Mouse (Mus musculus) right cerebral cortex, postnatal 14 days (tissue): ENCODE measurements around the gene Mettl14.

Experiments
- DNase-seq: peaks from one replicate; pipeline ENCODE4 v3.0.0; 2022

Gene Mettl14

DNA sequence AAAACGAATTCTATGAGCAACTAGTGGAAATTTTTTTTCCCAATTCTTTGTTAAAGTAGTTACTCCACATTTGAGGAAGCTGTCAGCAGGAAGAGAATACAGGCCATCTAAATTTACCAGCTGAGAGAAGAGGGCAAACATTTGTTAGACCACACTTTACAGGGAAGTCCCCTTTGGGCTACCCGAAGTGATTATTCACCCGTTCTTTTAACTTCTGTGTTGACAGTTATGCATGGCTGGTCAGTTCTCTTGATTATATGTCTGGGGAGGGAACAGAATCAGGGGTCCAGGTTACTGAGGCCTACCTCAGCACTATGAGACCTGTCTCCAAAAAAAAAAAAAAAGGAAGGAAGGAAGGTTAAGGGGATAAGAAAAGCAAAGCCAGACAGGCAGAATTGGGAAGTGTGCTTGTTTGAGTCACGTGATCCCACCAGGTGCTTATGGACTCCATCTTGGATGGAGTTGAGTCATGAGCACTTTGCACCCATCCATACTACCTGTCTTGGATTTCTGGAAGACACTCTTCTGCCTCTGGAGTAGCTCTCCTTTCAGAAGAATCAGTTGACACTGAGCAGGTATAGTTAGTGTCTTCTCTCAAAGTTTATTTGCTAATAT lies 29.4 kb downstream of the Mettl14 start:
- no peak for DNase-seq

DNA sequence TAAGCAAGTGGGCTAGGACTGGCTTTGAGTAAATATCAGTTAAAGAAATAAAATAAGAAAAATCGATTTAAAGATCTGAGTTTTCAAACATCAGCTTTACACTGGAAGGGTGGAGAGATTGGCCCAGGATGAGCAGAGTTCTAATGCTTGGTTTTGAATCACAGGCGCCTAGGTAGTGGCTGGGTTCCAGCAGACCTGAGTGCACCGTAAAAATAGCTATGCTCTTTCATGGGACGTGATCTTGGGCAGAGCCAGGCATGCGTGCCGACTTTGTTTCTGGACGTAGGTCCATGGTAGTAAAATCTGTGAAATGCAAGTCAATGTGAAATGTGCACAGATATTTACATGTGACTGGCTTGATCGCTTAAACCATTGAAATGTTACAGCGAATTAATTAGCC lies 31.5 kb downstream of the Mettl14 start:
- no peak for DNase-seq

DNA sequence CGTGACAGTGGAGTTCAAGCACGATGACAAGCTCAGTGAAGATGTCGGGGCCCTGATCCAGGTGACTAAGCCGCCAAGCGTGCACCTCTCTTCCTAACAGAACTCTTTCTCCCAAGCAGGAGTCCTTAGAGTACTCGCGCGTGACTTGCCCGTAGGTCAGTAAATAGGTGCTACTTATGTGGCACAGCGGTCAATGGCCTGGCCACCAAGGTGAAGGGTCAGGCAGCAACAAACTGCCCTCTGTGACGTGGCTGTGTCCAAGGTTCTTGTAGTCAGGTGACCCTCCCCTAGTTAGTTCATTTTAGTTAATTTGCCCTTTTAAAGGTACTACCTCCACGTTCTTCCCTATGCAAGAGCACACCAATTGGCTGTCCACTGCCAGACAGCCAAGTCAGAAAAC lies 32.2 kb downstream of the Mettl14 start:
- no peak for DNase-seq

DNA sequence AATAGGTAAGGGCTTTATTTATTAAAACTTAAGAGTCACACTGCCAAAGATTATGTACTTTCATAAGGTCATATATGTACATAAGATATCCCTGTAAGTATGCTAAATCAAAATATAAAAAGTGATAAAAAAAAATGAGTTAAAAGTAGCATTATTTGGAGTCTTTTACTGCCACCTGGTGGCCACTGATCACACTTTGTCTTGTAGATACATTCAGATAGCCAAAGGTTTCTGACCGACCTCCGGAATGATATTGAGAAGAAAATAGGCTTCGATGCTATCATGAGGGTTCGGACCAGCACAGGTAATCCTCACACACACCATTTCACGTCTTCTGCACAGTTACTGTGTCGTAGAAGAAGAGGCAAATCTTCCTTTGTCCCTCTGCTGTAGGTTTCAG lies 32.7 kb downstream of the Mettl14 start:
- peak; percentile 63 for DNase-seq

DNA sequence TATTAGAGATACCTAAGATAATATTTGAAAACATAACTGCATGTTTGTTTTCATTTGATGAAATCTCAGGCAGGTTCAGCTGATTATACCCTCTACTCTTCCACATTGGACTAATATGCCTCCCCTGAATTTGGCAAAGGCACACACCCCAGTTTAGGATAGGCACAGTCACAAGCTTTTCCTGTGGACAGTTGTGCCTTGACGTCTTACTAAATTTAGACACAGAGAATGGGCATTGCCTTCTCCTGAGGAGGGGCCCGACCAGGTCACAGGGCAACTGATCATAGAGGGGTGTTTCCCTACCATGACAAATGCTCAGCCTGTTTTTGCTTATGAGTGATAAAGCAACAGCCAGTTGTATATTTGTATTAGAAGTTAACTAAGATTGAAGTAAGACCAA lies 34.4 kb downstream of the Mettl14 start:
- DNase-seq = no peak

DNA sequence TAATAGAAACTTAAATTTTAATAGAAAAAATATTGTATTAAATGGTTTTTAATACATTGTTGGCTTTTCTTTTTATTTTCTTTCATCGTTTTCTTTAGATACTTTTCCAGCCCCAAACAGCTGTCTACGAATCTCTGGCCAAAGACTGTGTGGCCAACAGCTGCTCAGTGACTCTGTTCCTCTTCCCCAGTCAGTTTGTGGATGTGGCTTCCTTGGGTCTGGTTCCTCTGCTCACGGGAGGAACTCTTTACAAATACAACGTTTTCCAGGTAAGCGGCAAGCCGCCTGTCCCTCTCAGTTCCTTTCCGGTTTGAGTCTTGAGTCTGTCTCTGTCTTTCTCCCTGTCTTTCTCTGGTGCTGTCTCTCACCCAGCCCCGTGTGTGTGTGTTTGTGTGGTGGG lies 35.3 kb downstream of the Mettl14 start:
- DNase-seq = no peak

DNA sequence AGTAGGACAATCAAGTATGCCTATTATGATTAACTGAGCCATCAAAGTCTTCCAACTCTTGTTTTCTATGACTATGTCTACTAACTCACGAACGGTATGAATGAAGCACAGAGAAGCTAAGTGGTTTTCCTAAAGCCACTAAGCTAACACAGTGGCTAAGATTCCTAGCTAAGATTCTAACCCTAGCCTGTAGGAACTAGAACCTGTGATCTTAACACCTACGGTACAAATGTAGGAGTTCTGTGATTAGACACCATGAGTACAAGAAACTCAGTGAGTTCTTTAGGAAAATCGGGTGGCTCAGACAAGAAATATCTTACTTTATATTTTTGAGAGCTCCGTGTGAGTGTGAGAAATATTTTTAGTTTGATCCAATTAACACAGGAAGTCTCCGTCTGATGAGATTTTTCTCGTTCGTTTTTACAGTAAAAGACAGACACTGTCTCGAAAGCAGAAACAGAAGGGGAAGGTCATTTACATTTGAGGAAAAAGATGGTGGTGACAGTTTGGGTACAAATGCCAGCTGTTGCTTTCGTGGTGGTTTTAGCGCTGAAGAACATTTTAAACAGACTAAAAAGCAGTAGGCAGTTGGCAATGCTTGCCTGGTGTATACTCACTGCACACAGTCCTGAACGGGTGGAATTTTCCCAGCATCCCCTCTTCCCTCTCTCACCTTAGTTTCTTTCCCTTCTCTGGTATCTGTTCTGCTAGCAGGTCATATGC lies 37.7 kb downstream of the Mettl14 start:
- no peak for DNase-seq

DNA sequence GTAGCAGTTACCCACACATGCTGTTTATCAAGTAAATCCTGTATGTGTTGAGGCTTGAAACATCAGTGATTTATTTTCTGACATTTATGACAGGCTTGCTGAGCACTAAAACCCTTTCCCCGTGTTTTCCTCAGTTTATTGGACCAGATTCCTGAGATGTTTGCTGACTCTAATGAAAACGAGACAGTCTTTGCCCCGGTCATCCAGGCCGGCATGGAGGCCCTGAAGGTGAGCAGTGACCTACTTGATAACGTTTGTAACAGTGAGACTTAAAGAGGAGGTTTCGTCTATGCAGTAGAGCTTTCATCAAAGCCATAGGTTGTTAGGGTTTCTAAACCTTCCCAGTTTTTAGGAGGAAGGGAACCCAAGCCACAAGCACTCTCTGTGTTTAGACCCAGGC lies 42.2 kb downstream of the Mettl14 start:
- DNase-seq = no peak

DNA sequence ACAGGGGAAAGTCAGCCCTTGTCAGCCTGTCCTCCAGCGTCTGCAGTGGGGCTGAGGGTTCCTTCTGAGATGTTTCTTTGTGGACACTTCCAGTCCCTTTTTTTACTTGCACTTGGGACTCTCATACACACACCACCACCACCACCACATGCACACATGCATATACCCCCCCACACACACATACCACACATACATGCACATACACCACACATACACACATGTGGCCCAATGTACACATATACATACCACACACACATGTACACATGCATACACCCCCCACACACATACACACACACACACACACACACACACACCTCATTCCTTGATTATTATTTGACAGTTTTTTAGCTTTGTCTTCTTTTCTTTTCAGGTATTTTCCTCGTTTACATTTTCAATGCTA lies 44.9 kb downstream of the Mettl14 start:
- DNase-seq = no peak

DNA sequence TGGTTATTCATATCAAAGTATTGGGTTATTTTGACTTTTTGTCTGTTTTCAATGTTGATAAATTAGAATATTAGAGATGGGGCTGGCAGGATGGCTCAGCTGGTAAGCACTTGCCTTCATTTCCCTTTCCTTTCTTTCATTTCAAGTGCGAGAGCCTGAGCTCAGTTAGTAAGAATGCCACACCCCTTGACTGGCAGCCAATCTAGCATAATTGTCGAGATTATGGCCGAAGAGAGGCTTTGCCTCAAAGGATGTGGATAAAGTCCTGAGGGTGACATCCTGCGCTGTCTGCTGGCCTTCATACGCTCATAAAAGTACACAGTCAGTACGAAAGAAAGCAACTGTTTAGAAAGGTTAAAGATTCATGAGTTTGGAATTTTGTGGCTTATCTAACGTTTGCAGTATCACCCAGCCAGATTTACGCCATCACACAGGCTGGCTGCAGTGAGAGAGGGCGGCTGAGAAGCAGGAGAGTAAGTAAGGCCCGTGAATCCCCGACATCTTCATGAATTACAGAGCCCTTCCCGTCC lies 47.2 kb downstream of the Mettl14 start:
- no peak for DNase-seq

DNA sequence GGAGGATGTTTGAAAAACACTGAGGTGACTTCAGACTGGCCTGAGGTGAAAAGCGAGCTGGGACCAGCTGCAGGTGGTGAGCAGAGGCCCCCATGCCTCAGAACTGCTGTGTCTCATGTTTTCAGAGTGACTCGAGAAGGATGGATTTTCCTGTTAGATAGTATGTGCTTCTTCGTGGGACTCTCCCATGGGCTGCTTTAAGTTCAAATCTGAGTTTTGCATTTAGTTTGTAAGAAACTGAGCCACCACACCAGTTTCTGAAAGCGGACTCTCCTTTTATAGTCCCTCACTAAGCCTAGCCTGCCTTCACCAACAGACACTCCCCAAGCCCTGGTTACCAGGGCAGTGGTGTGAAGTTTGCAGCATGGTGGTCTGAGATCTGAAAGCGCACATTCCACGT lies 48.1 kb downstream of the Mettl14 start:
- no peak for DNase-seq

DNA sequence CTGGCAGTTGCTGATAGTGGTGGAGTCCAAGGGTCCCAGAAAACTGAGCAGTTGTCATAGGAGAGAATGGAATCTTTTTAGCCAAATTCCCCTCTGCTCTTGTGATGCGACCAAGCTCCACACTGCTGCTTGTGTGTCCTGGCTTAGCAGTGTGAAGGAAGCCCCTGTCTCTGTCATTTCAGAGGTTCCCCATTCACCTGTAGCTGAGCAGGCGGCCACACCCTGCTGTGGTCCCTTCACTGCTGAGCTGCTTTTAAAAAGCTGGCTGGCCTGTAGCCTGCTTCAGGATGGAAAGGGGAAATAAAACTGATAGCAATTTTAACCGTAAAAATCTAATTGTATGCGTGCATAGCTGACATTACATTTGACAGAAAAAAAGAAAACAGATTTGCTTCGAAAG lies 49.0 kb downstream of the Mettl14 start:
- DNase-seq = no peak

DNA sequence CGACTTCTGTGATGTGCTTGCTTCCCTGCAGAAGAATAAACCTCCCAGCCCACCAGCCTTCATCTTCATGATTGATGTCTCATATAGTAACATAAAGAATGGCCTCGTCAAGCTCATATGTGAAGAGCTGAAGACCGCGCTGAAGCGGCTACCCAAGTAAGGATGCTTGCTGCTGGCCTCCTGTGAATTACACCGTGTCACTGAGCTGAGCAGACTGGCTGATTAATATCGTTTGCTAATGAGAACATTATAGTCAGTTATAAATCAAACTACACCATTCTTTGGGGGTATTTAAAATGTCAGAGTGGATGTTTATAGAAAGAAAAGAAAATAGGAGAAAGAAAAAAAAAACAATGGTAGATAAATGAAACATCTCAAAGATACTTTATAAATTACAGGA lies 49.5 kb downstream of the Mettl14 start:
- DNase-seq = no peak

DNA sequence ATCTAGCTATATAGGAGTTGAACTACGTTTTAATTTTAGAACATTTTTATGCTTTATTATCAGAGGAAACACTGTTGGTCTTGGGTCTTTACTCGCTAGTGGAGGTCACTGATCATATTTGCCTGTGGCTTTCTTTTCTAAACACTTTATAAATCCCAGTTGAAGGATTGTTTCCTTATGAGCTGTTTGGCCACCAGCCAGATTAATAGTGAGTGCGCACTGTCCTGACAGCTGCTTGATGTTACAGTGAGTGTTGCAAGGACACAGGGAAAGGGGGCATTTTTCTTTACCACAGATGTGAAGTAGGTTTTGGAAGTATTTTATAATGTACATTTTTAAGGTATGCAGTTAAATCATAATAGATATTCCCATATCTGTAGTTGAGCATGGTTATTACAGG lies 50.4 kb downstream of the Mettl14 start:
- DNase-seq = no peak

DNA sequence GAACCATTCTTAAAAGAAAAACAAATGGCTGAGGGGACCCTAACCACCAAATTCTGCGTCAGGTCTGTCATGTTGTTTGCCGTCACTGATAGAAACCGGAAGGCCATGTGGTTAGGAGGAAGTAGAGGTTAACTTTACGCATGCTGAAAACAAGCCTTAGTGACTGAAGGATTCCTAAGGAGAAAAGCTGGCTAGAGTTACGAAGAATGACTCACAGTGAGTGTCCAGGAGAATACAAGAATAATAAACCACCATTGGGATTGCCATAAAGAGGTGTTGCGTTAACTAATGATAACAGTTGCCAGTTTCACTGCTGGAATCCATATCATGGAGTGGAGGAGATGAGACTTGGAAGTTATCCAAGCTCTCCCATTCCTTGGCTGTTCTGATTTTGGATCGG lies 51.0 kb downstream of the Mettl14 start:
- no peak for DNase-seq

DNA sequence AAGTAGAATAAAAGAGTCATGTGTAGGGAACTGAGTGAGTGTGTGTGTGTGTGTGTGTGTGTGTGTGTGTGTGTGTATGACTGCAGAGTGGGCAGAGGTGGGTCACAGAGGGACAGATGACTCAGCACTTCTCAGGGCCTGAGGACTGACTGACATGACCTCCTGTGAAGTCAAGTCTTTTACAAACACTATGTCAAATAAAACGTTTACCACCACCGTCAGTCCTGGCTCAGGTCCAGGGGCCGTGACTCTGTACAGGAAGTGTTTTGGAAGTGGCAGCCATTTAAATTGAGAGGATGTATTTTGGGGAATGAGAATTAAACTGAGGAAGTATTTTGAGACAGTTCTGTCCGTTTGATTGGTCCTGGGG lies 52.9 kb downstream of the Mettl14 start:
- DNase-seq = no peak

DNA sequence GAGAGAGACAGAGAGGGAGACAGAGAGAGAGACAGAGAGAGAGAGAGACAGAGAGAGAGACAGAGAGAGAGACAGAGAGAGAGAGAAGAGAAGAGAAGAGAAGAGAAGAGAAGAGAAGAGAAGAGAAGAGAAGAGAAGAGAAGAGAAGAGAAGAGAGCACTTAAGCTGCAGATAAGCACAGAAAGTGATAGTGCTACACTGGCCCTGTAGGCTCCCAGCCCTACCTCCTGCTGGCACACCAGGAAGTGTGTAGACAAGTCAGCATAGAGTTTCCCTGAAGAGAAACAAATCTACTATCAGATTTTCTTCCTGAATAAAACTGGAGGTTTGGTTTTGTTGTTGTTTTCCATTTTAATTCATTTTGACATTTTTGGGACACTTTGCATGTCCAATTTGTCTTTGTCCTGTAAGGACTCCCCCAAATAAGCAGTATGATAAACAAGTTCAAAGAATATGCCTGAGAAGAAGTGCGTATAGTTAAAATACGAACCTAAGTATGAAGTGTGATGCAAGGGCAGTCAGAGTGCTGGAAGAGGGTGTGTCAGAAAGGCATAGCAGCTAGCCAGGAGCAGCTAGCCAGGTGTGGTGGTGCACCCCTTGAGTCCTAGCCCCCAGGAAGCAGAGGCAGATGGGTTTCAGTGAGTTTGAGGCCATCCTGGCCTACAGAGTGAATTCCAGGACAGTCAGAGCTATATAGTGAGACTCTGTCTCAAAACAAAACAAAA lies 53.4 kb downstream of the Mettl14 start:
- no peak for DNase-seq

DNA sequence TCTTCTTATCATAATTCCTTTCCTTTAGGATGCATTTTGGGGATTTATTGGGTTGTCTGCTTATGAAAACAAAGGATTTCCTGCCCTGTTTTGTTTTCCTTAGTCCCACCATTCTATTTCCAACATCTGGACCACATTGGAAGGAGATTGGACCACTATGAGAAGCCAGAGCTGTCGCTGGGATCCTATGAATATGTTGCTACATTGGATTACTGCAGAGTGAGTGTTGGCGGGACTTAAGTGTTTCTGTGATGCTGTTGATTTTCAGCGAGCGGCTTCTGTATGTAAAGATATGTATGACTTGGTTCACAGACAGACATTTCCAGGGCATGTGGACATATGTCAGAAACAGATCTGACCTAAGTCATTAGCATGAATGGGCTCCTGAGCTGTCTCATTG lies 55.7 kb downstream of the Mettl14 start:
- DNase-seq = no peak

DNA sequence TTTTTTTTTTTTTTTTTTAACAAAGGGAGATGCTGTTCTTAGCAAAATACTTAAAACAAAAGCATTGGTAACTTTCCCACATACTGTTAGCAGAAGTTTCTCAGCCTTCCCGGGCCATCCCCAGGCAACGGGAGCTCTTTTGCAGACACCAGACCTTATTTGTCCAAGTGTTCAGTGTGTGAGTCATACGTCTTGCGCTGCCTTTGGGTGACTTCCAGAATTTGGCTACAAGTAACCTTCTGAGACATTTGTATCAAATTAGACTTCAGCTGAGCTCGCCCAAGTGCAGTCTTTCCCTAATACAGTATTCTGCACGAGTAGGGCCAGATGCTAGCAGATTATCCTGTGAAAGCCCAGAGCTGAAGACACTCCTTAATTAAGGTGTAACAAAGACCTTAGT lies 56.7 kb downstream of the Mettl14 start:
- no peak for DNase-seq

DNA sequence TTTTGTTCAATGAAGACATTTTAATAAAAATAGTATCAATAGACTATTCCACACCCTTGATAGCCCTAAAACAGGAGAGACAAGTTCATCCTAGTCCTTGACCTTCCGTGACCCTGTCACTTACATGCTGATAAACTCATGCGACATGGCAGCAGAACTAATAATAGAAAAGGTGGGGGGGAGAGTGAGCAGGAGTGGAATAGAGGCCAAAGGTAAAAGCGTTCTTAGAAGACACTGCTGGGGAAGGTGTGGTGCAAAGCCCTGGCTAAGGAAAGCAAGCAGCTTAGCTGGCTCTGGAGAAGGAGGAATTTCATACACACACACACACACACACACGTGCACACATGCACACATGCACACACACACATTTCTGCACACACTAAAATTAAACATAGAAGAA lies 61.6 kb downstream of the Mettl14 start:
- no peak for DNase-seq

DNA sequence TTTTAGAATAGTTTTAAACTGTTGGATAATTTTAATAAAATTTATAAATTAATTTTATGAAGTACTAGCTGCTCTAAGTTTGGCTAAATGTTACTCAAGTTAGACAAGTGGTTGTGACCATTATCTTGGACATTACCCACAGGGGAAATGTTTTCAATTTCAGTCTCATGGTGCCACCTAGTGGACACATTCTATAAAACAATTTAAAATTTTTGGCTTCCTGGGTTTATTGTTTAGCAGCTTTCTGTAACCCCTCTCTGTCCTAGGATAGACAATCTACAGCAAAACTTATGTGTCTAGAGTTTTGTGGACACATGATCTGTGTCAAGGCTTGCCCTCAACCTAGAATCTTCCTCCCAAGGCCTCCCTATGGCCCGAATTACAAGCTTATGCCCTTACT lies 63.8 kb downstream of the Mettl14 start:
- no peak for DNase-seq

DNA sequence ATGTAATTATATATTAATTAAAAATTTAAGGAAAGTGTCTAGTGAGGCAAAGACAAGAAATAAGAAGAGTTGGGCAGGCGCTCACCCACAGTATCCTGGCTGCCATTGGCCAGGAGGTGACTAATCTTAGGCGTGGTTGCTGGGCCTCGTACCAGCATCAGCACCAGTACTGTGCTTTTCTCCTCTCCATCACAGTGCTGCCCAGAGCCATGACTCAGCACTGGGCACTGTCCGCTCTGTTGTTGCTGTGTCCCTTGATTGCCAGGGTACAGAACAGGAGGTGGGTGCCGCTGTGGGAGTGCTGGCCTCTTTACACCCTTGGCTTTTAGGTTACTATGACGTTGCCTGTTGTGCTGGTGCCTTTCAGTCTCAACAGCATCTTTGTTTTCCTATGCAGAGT lies 64.3 kb downstream of the Mettl14 start:
- no peak for DNase-seq

DNA sequence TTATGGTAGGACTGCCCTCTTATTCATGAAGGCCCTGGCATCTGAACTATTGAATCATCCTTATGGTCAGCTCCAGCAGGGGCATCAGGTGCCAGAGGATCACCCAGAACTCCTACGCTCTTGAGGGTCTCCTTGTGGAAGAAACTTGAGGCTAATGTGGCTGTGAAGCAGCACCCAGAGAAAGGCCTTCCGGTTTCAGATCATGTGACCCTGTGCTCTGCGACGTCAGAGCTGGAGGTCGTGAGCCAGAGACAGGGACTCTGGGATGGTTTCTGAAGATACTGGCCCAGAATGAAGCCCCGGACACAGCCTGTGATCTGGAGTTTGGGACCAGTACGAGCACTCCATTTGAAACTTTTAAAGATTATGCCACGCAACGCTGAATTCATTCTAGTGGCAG lies 65.6 kb downstream of the Mettl14 start:
- no peak for DNase-seq
